ENCODE assay signal across 21 mouse cellular contexts in genomic region chr6:87389455-87389989, GRCm38 (mm10). TPM values are rescaled to one million over a fixed set of nuclear protein-coding genes. Genes with fewer than 3 reads are reported as not detected.
DNase-seq lines count a peak whose midpoint lies in the region; ATAC-seq and TF ChIP-seq lines count a peak whose summit lies in the region.
"Had no signal": no experiment of that assay in that cellular context is flagged by ENCODE, and none has a peak within 500 bp of the region (broad histone marks: within the 10 kb centered on the region; RNA-seq: fewer than 3 reads in every experiment).

No protein-coding gene starts in this region.

- H3K4me3 ChIP-seq in kidney, postnatal 0 days (replicated peaks; ENCODE audit: low read depth, low read length), result no peak overlapping the region
- no peak overlapping the region for H3K4me3 ChIP-seq in midbrain, embryonic 11.5 days (ENCODE audit: low read depth, low read length)
- no peak overlapping the region for H3K4me3 ChIP-seq in midbrain, embryonic 13.5 days (replicated peaks)
- H3K4me3 ChIP-seq in liver, embryonic 14.5 days (ENCODE audit: insufficient read depth in 1 of 2, low read depth in 2 of 2, low read length in 2 of 2), result no peak overlapping the region
- H3K4me3 ChIP-seq: limb, embryonic 12.5 days; midbrain, embryonic 12.5 days; neural tube, embryonic 13.5 days had no signal

- no peak overlapping the region for H3K4me2 ChIP-seq in kidney, postnatal 0 days (ENCODE audit: low read length)
- H3K4me2 ChIP-seq in midbrain, embryonic 11.5 days, result no peak overlapping the region
- no peak overlapping the region for H3K4me2 ChIP-seq in midbrain, embryonic 13.5 days (replicated peaks)
- H3K4me2 ChIP-seq in liver, embryonic 14.5 days (ENCODE audit: low read depth), result no peak overlapping the region
- H3K4me2 ChIP-seq: limb, embryonic 12.5 days; midbrain, embryonic 12.5 days; neural tube, embryonic 13.5 days had no signal

- TF ChIP-seq CTCF in kidney, postnatal 0 days (IDR thresholded peaks at IDR 0.05; ENCODE audit: low read depth), result no peak
- TF ChIP-seq CTCF in liver, embryonic 14.5 days (IDR thresholded peaks at IDR 0.05; ENCODE audit: low read depth), result no peak

- WGBS in kidney, postnatal 0 days, result 22% methylated on average over 5 of the region's 5 CpGs
- 26% methylated on average over 5 of the region's 5 CpGs for WGBS in midbrain, embryonic 11.5 days
- WGBS in midbrain, embryonic 13.5 days, result 23% methylated on average over 5 of the region's 5 CpGs
- 20% methylated on average over 5 of the region's 5 CpGs for WGBS in liver, embryonic 14.5 days (ENCODE audit: insufficient replicate concordance)

- H3K27me3 ChIP-seq in kidney, postnatal 0 days (ENCODE audit: insufficient read depth, low read length), result no peaks in the 10 kb centered on the region
- no peaks in the 10 kb centered on the region for H3K27me3 ChIP-seq in midbrain, embryonic 11.5 days (ENCODE audit: control insufficient read depth, insufficient read depth, low read length)
- H3K27me3 ChIP-seq in midbrain, embryonic 13.5 days, result 0 out of 2 replicates have a peak, but pooled peaks cover 6% of the 10 kb centered on the region
- no peaks in the 10 kb centered on the region for H3K27me3 ChIP-seq in liver, embryonic 14.5 days (ENCODE audit: control insufficient read depth, insufficient read depth, low read length)
- H3K27me3 ChIP-seq: neural tube, embryonic 13.5 days had no signal

- no peak overlapping the region for H3K9ac ChIP-seq in kidney, postnatal 0 days (ENCODE audit: low read depth, low read length)
- no peak overlapping the region for H3K9ac ChIP-seq in midbrain, embryonic 11.5 days (ENCODE audit: low read length)
- no peak overlapping the region for H3K9ac ChIP-seq in midbrain, embryonic 13.5 days (replicated peaks)
- no peak overlapping the region for H3K9ac ChIP-seq in liver, embryonic 14.5 days (replicated peaks)
- H3K9ac ChIP-seq: limb, embryonic 12.5 days; midbrain, embryonic 12.5 days; neural tube, embryonic 13.5 days had no signal

- H3K9me3 ChIP-seq in kidney, postnatal 0 days (replicated peaks; ENCODE audit: low read length), result no peaks in the 10 kb centered on the region
- no peaks in the 10 kb centered on the region for H3K9me3 ChIP-seq in midbrain, embryonic 11.5 days (ENCODE audit: control insufficient read depth, low read length)
- no peaks in the 10 kb centered on the region for H3K9me3 ChIP-seq in midbrain, embryonic 13.5 days
- no peaks in the 10 kb centered on the region for H3K9me3 ChIP-seq in liver, embryonic 14.5 days (ENCODE audit: control insufficient read depth, low read length)
- H3K9me3 ChIP-seq: limb, embryonic 12.5 days; midbrain, embryonic 12.5 days; neural tube, embryonic 13.5 days had no signal

- no peaks in the 10 kb centered on the region for H3K36me3 ChIP-seq in kidney, postnatal 0 days (ENCODE audit: insufficient read depth, low read length)
- no peaks in the 10 kb centered on the region for H3K36me3 ChIP-seq in midbrain, embryonic 11.5 days (ENCODE audit: control insufficient read depth, insufficient read depth, low read length)
- no peaks in the 10 kb centered on the region for H3K36me3 ChIP-seq in midbrain, embryonic 13.5 days
- H3K36me3 ChIP-seq in liver, embryonic 14.5 days (replicated peaks; ENCODE audit: control insufficient read depth, insufficient read depth, low read depth), result no peaks in the 10 kb centered on the region
- H3K36me3 ChIP-seq: limb, embryonic 12.5 days; midbrain, embryonic 12.5 days; neural tube, embryonic 13.5 days had no signal

- DNase-seq in kidney, postnatal 0 days (ENCODE audit: low spot score), result peak; percentile 18
- DNase-seq in kidney, postnatal 36 days, result no peak
- DNase-seq in midbrain, embryonic 11.5 days (ENCODE audit: low spot score, missing footprints), result no peak
- DNase-seq in liver, embryonic 14.5 days (ENCODE audit: low read depth in 3 of 3, low spot score in 3 of 3), result no peak
- no peak for DNase-seq in retina, postnatal 1 day
- no peak for DNase-seq in urinary bladder, postnatal 36 days (ENCODE audit: low spot score in 2 of 2)
- DNase-seq: cerebellum, adult 2 months; cerebellum, postnatal 36 days; gastrocnemius, postnatal 36 days; thymus, postnatal 36 days had no signal

- 0 out of 2 replicates have a peak, but pooled peaks cover 2% of the 10 kb centered on the region for H3K4me1 ChIP-seq in kidney, postnatal 0 days (replicated peaks; ENCODE audit: insufficient read depth, low read length)
- no peaks in the 10 kb centered on the region for H3K4me1 ChIP-seq in midbrain, embryonic 11.5 days (ENCODE audit: control insufficient read depth, insufficient read depth, low read length)
- H3K4me1 ChIP-seq in midbrain, embryonic 13.5 days (replicated peaks), result peaks cover 7% of the 10 kb centered on the region
- H3K4me1 ChIP-seq in liver, embryonic 14.5 days (replicated peaks; ENCODE audit: control insufficient read depth in 2 of 2, insufficient read depth in 2 of 2, low read length in 1 of 2), result peaks cover 0 to 17% of the 10 kb centered on the region in 2 experiments; a peak in 3 of 4 replicates
- H3K4me1 ChIP-seq: limb, embryonic 12.5 days had no signal

- peak; percentile 22; the same call in 1 of the 2 replicates for TF ChIP-seq EP300 in liver, embryonic 14.5 days (IDR thresholded peaks at IDR 0.05; ENCODE audit: low read depth)

- no peak overlapping the region for H3K27ac ChIP-seq in kidney, postnatal 0 days
- H3K27ac ChIP-seq in midbrain, embryonic 11.5 days (ENCODE audit: low read depth, low read length), result no peak overlapping the region
- H3K27ac ChIP-seq in midbrain, embryonic 13.5 days, result no peak overlapping the region
- H3K27ac ChIP-seq in liver, embryonic 14.5 days, result no peak overlapping the region
- H3K27ac ChIP-seq: limb, embryonic 12.5 days; midbrain, embryonic 12.5 days; neural tube, embryonic 13.5 days had no signal

- ATAC-seq in kidney, postnatal 0 days (replicated peaks; ENCODE audit: low FRiP score, low read depth), result no peak
- 0 out of 2 replicates have a peak, but pooled peaks have one; percentile 62 for ATAC-seq in midbrain, embryonic 11.5 days (ENCODE audit: low FRiP score)
- ATAC-seq in midbrain, embryonic 13.5 days, result no peak
- ATAC-seq in liver, embryonic 14.5 days (ENCODE audit: insufficient read depth), result peak; percentile 21; the same call in 1 of the 2 replicates
- ATAC-seq: forebrain, embryonic 16.5 days had no signal

RNA-seq across cellular contexts. Expression of gene Gkn3, which starts 0.8 kb away (rescaled TPM):
- polyA plus RNA-seq in kidney, postnatal 0 days (2015; fragmentation: Nextera tagmentation; extraction: Ambion mirVana), result 0.70 and 1.0 TPM in 2 replicates
- 0.42 TPM in 1 of 2 replicates, not detected in the other for polyA plus RNA-seq in midbrain, embryonic 11.5 days (2014; fragmentation: Nextera tagmentation; extraction: Ambion mirVana)
- 0.38 TPM in 1 of 2 replicates, not detected in the other for polyA plus RNA-seq in midbrain, embryonic 13.5 days (2015; fragmentation: Nextera tagmentation; extraction: Ambion mirVana)
- polyA plus RNA-seq in liver, embryonic 14.5 days (2012; rRNA removed), result 0.03 and 0.08 TPM in 2 replicates
- not detected in 2 replicates for polyA plus RNA-seq in liver, embryonic 14.5 days (2014; fragmentation: Nextera tagmentation; extraction: Ambion mirVana)
- polyA plus RNA-seq: forebrain, embryonic 16.5 days; hindbrain, embryonic 11.5 days; kidney, embryonic 14.5 days; limb, embryonic 12.5 days; midbrain, embryonic 12.5 days; neural tube, embryonic 13.5 days had no signal

RNA-seq across cellular contexts. Expression of gene Gkn2, which starts 16.4 kb away (rescaled TPM):
- not detected in 2 replicates for polyA plus RNA-seq in kidney, postnatal 0 days (2015; fragmentation: Nextera tagmentation; extraction: Ambion mirVana)
- not detected in 2 replicates for polyA plus RNA-seq in midbrain, embryonic 11.5 days (2014; fragmentation: Nextera tagmentation; extraction: Ambion mirVana)
- not detected in 2 replicates for polyA plus RNA-seq in midbrain, embryonic 13.5 days (2015; fragmentation: Nextera tagmentation; extraction: Ambion mirVana)
- not detected in 2 replicates for polyA plus RNA-seq in liver, embryonic 14.5 days (2012; rRNA removed)
- polyA plus RNA-seq in liver, embryonic 14.5 days (2014; fragmentation: Nextera tagmentation; extraction: Ambion mirVana), result not detected in 2 replicates
- polyA plus RNA-seq: cerebellum, adult 2 months; embryonic facial prominence, embryonic 14.5 days; forebrain, embryonic 16.5 days; heart, embryonic 16.5 days; hindbrain, embryonic 11.5 days; intestine, embryonic 14.5 days; kidney, embryonic 14.5 days; limb, embryonic 12.5 days; midbrain, embryonic 12.5 days; neural tube, embryonic 13.5 days had no signal

RNA-seq across cellular contexts. Expression of gene Gkn1, which starts 38.8 kb away (rescaled TPM):
- polyA plus RNA-seq in kidney, postnatal 0 days (2015; fragmentation: Nextera tagmentation; extraction: Ambion mirVana), result not detected in 2 replicates
- polyA plus RNA-seq in midbrain, embryonic 11.5 days (2014; fragmentation: Nextera tagmentation; extraction: Ambion mirVana), result not detected in 2 replicates
- polyA plus RNA-seq in midbrain, embryonic 13.5 days (2015; fragmentation: Nextera tagmentation; extraction: Ambion mirVana), result not detected in 2 replicates
- polyA plus RNA-seq in liver, embryonic 14.5 days (2012; rRNA removed), result not detected in 2 replicates
- not detected in 2 replicates for polyA plus RNA-seq in liver, embryonic 14.5 days (2014; fragmentation: Nextera tagmentation; extraction: Ambion mirVana)
- polyA plus RNA-seq: embryonic facial prominence, embryonic 14.5 days; forebrain, embryonic 16.5 days; heart, embryonic 16.5 days; hindbrain, embryonic 11.5 days; kidney, embryonic 14.5 days; limb, embryonic 12.5 days; midbrain, embryonic 12.5 days; neural tube, embryonic 13.5 days had no signal

RNA-seq across cellular contexts. Expression of gene Bmp10, which starts 39.3 kb away (rescaled TPM):
- not detected in 2 replicates for polyA plus RNA-seq in kidney, postnatal 0 days (2015; fragmentation: Nextera tagmentation; extraction: Ambion mirVana)
- polyA plus RNA-seq in midbrain, embryonic 11.5 days (2014; fragmentation: Nextera tagmentation; extraction: Ambion mirVana), result not detected in 2 replicates
- polyA plus RNA-seq in midbrain, embryonic 13.5 days (2015; fragmentation: Nextera tagmentation; extraction: Ambion mirVana), result not detected in 2 replicates
- polyA plus RNA-seq in liver, embryonic 14.5 days (2012; rRNA removed), result 0.60 and 0.65 TPM in 2 replicates
- 0.15 and 0.18 TPM in 2 replicates for polyA plus RNA-seq in liver, embryonic 14.5 days (2014; fragmentation: Nextera tagmentation; extraction: Ambion mirVana)
- polyA plus RNA-seq: cerebellum, adult 2 months; embryonic facial prominence, embryonic 14.5 days; forebrain, embryonic 16.5 days; hindbrain, embryonic 11.5 days; intestine, embryonic 14.5 days; kidney, embryonic 14.5 days; large intestine, adult 2 months; limb, embryonic 12.5 days; midbrain, embryonic 12.5 days; neural tube, embryonic 13.5 days had no signal

RNA-seq across cellular contexts. Expression of gene Antxr1, which starts 53.9 kb away (rescaled TPM):
- polyA plus RNA-seq in kidney, postnatal 0 days (2015; fragmentation: Nextera tagmentation; extraction: Ambion mirVana), result 5.0 and 5.2 TPM in 2 replicates
- 4.9 and 5.4 TPM in 2 replicates for polyA plus RNA-seq in midbrain, embryonic 11.5 days (2014; fragmentation: Nextera tagmentation; extraction: Ambion mirVana)
- polyA plus RNA-seq in midbrain, embryonic 13.5 days (2015; fragmentation: Nextera tagmentation; extraction: Ambion mirVana), result 2.9 and 3.0 TPM in 2 replicates
- polyA plus RNA-seq in liver, embryonic 14.5 days (2012; rRNA removed), result 0.42 and 0.75 TPM in 2 replicates
- polyA plus RNA-seq in liver, embryonic 14.5 days (2014; fragmentation: Nextera tagmentation; extraction: Ambion mirVana), result 0.27 and 0.40 TPM in 2 replicates

Comparison
In these comparisons a context has a peak if more than half of its experiments do, and no peak if none do; other contexts are left out.
1. ATAC-seq: peak in midbrain, embryonic 11.5 days (single experiment) and liver, embryonic 14.5 days (single experiment); none in kidney, postnatal 0 days (single experiment) and midbrain, embryonic 13.5 days (single experiment).